Mouse (Mus musculus) MEL (cell line): ENCODE results near the gene Rffl. TPM values are rescaled to one million over a fixed set of nuclear protein-coding genes. Genes with fewer than 3 reads are reported as not detected.

Experiments
- DNase-seq: peaks from one replicate; pipeline ENCODE4 v3.0.0; 2011; ENCODE audit warnings: low read depth, low spot score
- H3K27ac ChIP-seq: 2 replicates; pipeline ENCODE4 v1.5.1; 2012; ENCODE audit warnings: low read depth, mild to moderate bottlenecking, control low read depth, low read length, moderate library complexity; ENCODE audit not compliant: control insufficient read depth
- H3K27me3 ChIP-seq, 2 experiments: fragments of 150-350 bp in 1 of 2; sonication (generic) in 1 of 2; 2 replicates each; pipeline ENCODE4 v1.6.1; 2012; ENCODE audit warnings: low read length in 2 of 2, mild to moderate bottlenecking in 2 of 2, improper control_type of control experiment in 1 of 2, moderate library complexity in 1 of 2; ENCODE audit not compliant: insufficient read depth in 2 of 2, control insufficient read depth in 1 of 2
- H3K36me3 ChIP-seq, 2 experiments: 2 replicates each; pipeline ENCODE4 v1.6.1; 2012 to 2014; ENCODE audit warnings: low read length in 2 of 2, improper control_type of control experiment in 1 of 2, inconsistent platforms in 1 of 2, mild to moderate bottlenecking in 1 of 2; ENCODE audit not compliant: insufficient read depth in 2 of 2, control insufficient read depth in 1 of 2
- H3K4me1 ChIP-seq, 2 experiments: fragments of 150-350 bp in 1 of 2; sonication (generic) in 1 of 2; 2 replicates each; pipeline ENCODE4 v1.6.1; 2012; ENCODE audit warnings: low read length in 2 of 2, improper control_type of control experiment in 1 of 2, mild to moderate bottlenecking in 1 of 2; ENCODE audit not compliant: insufficient read depth in 2 of 2, control insufficient read depth in 1 of 2
- H3K4me3 ChIP-seq, 2 experiments: fragments of 150-350 bp in 1 of 2; sonication (generic) in 1 of 2; 2 replicates each; pipeline ENCODE4 v1.5.1; 2012; ENCODE audit warnings: low read depth in 2 of 2, low read length in 2 of 2, mild to moderate bottlenecking in 2 of 2, moderate library complexity in 2 of 2, control low read depth in 1 of 2, improper control_type of control experiment in 1 of 2; ENCODE audit not compliant: control insufficient read depth in 1 of 2, insufficient read depth in 1 of 2
- H3K79me2 ChIP-seq: 2 replicates; pipeline ENCODE4 v1.6.1; 2012; ENCODE audit warnings: mild to moderate bottlenecking, low read length, moderate library complexity; ENCODE audit not compliant: control insufficient read depth, poor library complexity, insufficient read depth
- H3K9ac ChIP-seq: 2 replicates; pipeline ENCODE4 v1.6.1; 2012; ENCODE audit warnings: low read depth, mild to moderate bottlenecking, control low read depth, low read length, moderate library complexity; ENCODE audit not compliant: control insufficient read depth, poor library complexity, severe bottlenecking
- H3K9me3 ChIP-seq: fragments of 150-350 bp; sonication (generic); replicated peaks from 2 replicates; pipeline ENCODE4 v1.6.1; 2012; ENCODE audit warnings: mild to moderate bottlenecking, low read length, improper control_type of control experiment, moderate library complexity; ENCODE audit not compliant: insufficient read depth
- BHLHE40 ChIP-seq: IDR thresholded peaks from 2 replicates; pipeline ENCODE4 v1.6.1; 2012; ENCODE audit warnings: low read depth, mild to moderate bottlenecking, inconsistent platforms, low read length, improper control_type of control experiment, borderline replicate concordance
- CHD1 ChIP-seq: IDR thresholded peaks from 2 replicates; pipeline ENCODE4 v1.6.1; 2012; ENCODE audit warnings: low read depth, mild to moderate bottlenecking, inconsistent platforms, low read length, improper control_type of control experiment
- CTCF ChIP-seq, 3 experiments: IDR thresholded peaks in 2 of 3; conservative IDR thresholded peaks in 1 of 3; 2 replicates each; pipeline ENCODE4 v1.5.1; 2011 to 2012; ENCODE audit warnings: low read length in 3 of 3, low read depth in 2 of 3, mild to moderate bottlenecking in 2 of 3, improper control_type of control experiment in 1 of 3, inconsistent platforms in 1 of 3, mixed read lengths in 1 of 3, moderate library complexity in 1 of 3; ENCODE audit not compliant: control insufficient read depth in 1 of 3, insufficient read depth in 1 of 3, poor library complexity in 1 of 3, severe bottlenecking in 1 of 3
- E2F4 ChIP-seq: IDR thresholded peaks from 2 replicates; pipeline ENCODE4 v1.6.1; 2011; ENCODE audit warnings: low read depth, low read length, improper control_type of control experiment, borderline replicate concordance
- ELF1 ChIP-seq: IDR thresholded peaks from 2 replicates; pipeline ENCODE4 v1.6.1; 2014; ENCODE audit warnings: low read depth, mild to moderate bottlenecking, inconsistent platforms, low read length, improper control_type of control experiment, moderate library complexity
- EP300 ChIP-seq, 2 experiments: IDR thresholded peaks; 2 replicates each; pipeline ENCODE4 v1.6.1; 2011; ENCODE audit warnings: improper control_type of control experiment in 2 of 2, low read length in 2 of 2, low read depth in 1 of 2, mild to moderate bottlenecking in 1 of 2
- GABPA ChIP-seq: IDR thresholded peaks from 2 replicates; pipeline ENCODE4 v1.6.1; 2012; ENCODE audit warnings: low read depth, mild to moderate bottlenecking, inconsistent platforms, low read length, improper control_type of control experiment, moderate library complexity
- GATA1 ChIP-seq: IDR thresholded peaks from 2 replicates; pipeline ENCODE4 v1.6.1; 2011; ENCODE audit warnings: low read depth, low read length, improper control_type of control experiment
- KAT2A ChIP-seq: conservative IDR thresholded peaks from 2 replicates; pipeline ENCODE4 v1.6.1; 2012; ENCODE audit warnings: low read depth, low read length, improper control_type of control experiment, inconsistent platforms
- MAFK ChIP-seq: IDR thresholded peaks from 2 replicates; pipeline ENCODE4 v1.6.1; 2011; ENCODE audit warnings: low read depth, mild to moderate bottlenecking, low read length, improper control_type of control experiment, borderline replicate concordance
- MAX ChIP-seq: IDR thresholded peaks from 2 replicates; pipeline ENCODE4 v1.6.1; 2011; ENCODE audit warnings: low read length, improper control_type of control experiment
- MAZ ChIP-seq: IDR thresholded peaks from 2 replicates; pipeline ENCODE4 v1.6.1; 2012; ENCODE audit warnings: low read depth, mild to moderate bottlenecking, inconsistent platforms, low read length, improper control_type of control experiment
- MEF2A ChIP-seq: IDR thresholded peaks from 2 replicates; pipeline ENCODE4 v1.6.1; 2014; ENCODE audit warnings: low read depth, mild to moderate bottlenecking, inconsistent platforms, low read length, improper control_type of control experiment; ENCODE audit not compliant: poor library complexity, insufficient replicate concordance, severe bottlenecking; ENCODE audit errors: extremely low read depth
- MXI1 ChIP-seq: IDR thresholded peaks from 2 replicates; pipeline ENCODE4 v1.6.1; 2011; ENCODE audit warnings: mild to moderate bottlenecking, low read depth, low read length, improper control_type of control experiment
- MYC ChIP-seq: IDR thresholded peaks from 2 replicates; pipeline ENCODE4 v1.6.1; 2011; ENCODE audit warnings: low read depth, mild to moderate bottlenecking, low read length, improper control_type of control experiment, moderate library complexity
- NELFE ChIP-seq: IDR thresholded peaks from 2 replicates; pipeline ENCODE4 v1.6.1; 2011; ENCODE audit warnings: low read depth, low read length, improper control_type of control experiment
- NRF1 ChIP-seq: IDR thresholded peaks from 2 replicates; pipeline ENCODE4 v1.6.1; 2014; ENCODE audit warnings: low read depth, mild to moderate bottlenecking, inconsistent platforms, low read length, improper control_type of control experiment, moderate library complexity; ENCODE audit not compliant: poor library complexity, insufficient read depth, severe bottlenecking
- POLR2A ChIP-seq, 2 experiments: IDR thresholded peaks; 2 replicates each; pipeline ENCODE4 v1.6.1; 2011 to 2012; ENCODE audit warnings: low read length in 2 of 2, mild to moderate bottlenecking in 2 of 2, control low read depth in 1 of 2, improper control_type of control experiment in 1 of 2, low read depth in 1 of 2, moderate library complexity in 1 of 2; ENCODE audit not compliant: control insufficient read depth in 1 of 2, insufficient read depth in 1 of 2, poor library complexity in 1 of 2
- POLR2AphosphoS2 ChIP-seq: IDR thresholded peaks from 2 replicates; pipeline ENCODE4 v1.6.1; 2011; ENCODE audit warnings: low read length, improper control_type of control experiment
- SIN3A ChIP-seq: IDR thresholded peaks from 2 replicates; pipeline ENCODE4 v1.6.1; 2012; ENCODE audit warnings: low read length, improper control_type of control experiment, inconsistent platforms
- SMC3 ChIP-seq: IDR thresholded peaks from 2 replicates; pipeline ENCODE4 v1.6.1; 2011; ENCODE audit warnings: low read depth, low read length, improper control_type of control experiment
- TCF12 ChIP-seq: IDR thresholded peaks from 2 replicates; pipeline ENCODE4 v1.6.1; 2014; ENCODE audit warnings: low read depth, mild to moderate bottlenecking, inconsistent platforms, low read length, improper control_type of control experiment, moderate library complexity
- UBTF ChIP-seq: IDR thresholded peaks from 2 replicates; pipeline ENCODE4 v1.6.1; 2012; ENCODE audit warnings: low read depth, mild to moderate bottlenecking, inconsistent platforms, low read length, improper control_type of control experiment, moderate library complexity, borderline replicate concordance; ENCODE audit not compliant: insufficient read depth
- USF1 ChIP-seq: IDR thresholded peaks from 2 replicates; pipeline ENCODE4 v1.6.1; 2014; ENCODE audit warnings: low read depth, mild to moderate bottlenecking, inconsistent platforms, low read length, improper control_type of control experiment, moderate library complexity
- ZC3H11A ChIP-seq: IDR thresholded peaks from 2 replicates; pipeline ENCODE4 v1.6.1; 2012; ENCODE audit warnings: low read depth, mild to moderate bottlenecking, inconsistent platforms, low read length, improper control_type of control experiment
- polyA plus RNA-seq, 2 experiments: library from polyadenylated mRNA; stranded (reverse) in 1 of 2; unstranded in 1 of 2; fragments of >175 nt in 1 of 2; fragments of >200 nt in 1 of 2; gene quantifications; 2 replicates each; pipeline versions ENCODE4 v1.2.1 to v1.2.4; 2012; ENCODE audit warnings: low replicate concordance in 2 of 2, low read depth in 1 of 2; ENCODE audit not compliant: insufficient read length in 2 of 2, insufficient read depth in 1 of 2, missing spikeins in 1 of 2
- total RNA-seq: library from RNA; depleted of rRNA; stranded (reverse); fragments of 300-350 nt; gene quantifications from 2 replicates; pipeline ENCODE4 v1.2.3, GENCODE M21; 2012

Rffl gene
- total and polyA plus RNA-seq, 3 experiments, result 15.2 to 17.8 TPM; not detected in 1

GRCm38 (mm10) chr11:82780983-82781903 is 89.8 kb downstream of the Rffl start, which contains the start of gene Lig3 (continued):
- TF ChIP-seq MXI1, result peak; percentile 100
- no peak for TF ChIP-seq BHLHE40
- no peak for TF ChIP-seq GATA1
- TF ChIP-seq ELF1, result peak; percentile 95
- TF ChIP-seq MAX, result peak; percentile 98
- no peak for TF ChIP-seq GABPA
- TF ChIP-seq E2F4, result no peak
- TF ChIP-seq ZC3H11A, result no peak
- no peak; the same call in 1 of the 2 replicates for TF ChIP-seq UBTF
- TF ChIP-seq CTCF (IDR thresholded peaks at IDR 0.05 in 2 of 3, conservative IDR thresholded peaks at IDR 0.05 in 1 of 3; ENCODE audit: control insufficient read depth in 1 of 3, insufficient read depth in 1 of 3, low read depth in 2 of 3, low read length in 3 of 3, poor library complexity in 1 of 3, severe bottlenecking in 1 of 3), result no peak
- peak; percentile 86; the same call in 1 of the 2 replicates for TF ChIP-seq POLR2AphosphoS2
- peak; percentile 91 for TF ChIP-seq NELFE
- peak; percentile 57 for TF ChIP-seq TCF12

GRCm38 (mm10) chr11:82780134-82780533 is 90.9 kb downstream of the Rffl start:
- peak overlapping the region; percentile 79 for H3K27ac ChIP-seq

GRCm38 (mm10) chr11:82764438-82764924 is 106.5 kb downstream of the Rffl start:
- H3K9ac ChIP-seq, result peak overlapping the region; percentile 90
- H3K9me3 ChIP-seq, result no peaks in the 10 kb centered on the region
- TF ChIP-seq ZC3H11A (no peak), KAT2A (no peak), SIN3A (0 out of 2 replicates have a peak, but pooled peaks have one; percentile 7), MXI1 (peak; percentile 21; the same call in 1 of the 2 replicates), EP300 (IDR thresholded peaks at IDR 0.05; ENCODE audit: low read depth in 1 of 2, low read length in 2 of 2) (no peak), E2F4 (no peak), MAZ (no peak), POLR2AphosphoS2 (no peak), CHD1 (peak; percentile 55; the same call in 1 of the 2 replicates), POLR2A (IDR thresholded peaks at IDR 0.05; ENCODE audit: control insufficient read depth in 1 of 2, insufficient read depth in 1 of 2, low read depth in 1 of 2, low read length in 2 of 2, poor library complexity in 1 of 2) (peak in 1 of 2 experiments; percentile 96; a peak in 1 of 4 replicates), SMC3 (no peak), MYC (no peak), MAFK (no peak), USF1 (no peak), MEF2A (no peak), NRF1 (no peak)

More at GRCm38 (mm10) chr11:82780134-82780533, 90.9 kb downstream of the Rffl start:
- Histone ChIP-seq H3K36me3 (peaks cover 7 to 34% of the 10 kb centered on the region in 2 experiments), H3K79me2 (peaks cover 34% of the 10 kb centered on the region), H3K9me3 (no peaks in the 10 kb centered on the region), H3K4me3 (peak overlapping the region; percentile 78 to 97), H3K4me1 (peaks cover 16 to 17% of the 10 kb centered on the region in 2 experiments; a peak in 3 of 4 replicates), H3K27me3 (no peaks in the 10 kb centered on the region), H3K9ac (peak overlapping the region; percentile 95)
- TF ChIP-seq NRF1 (0 out of 2 replicates have a peak, but pooled peaks have one; percentile 13), E2F4 (no peak), TCF12 (no peak)
- peak; percentile 52 for DNase-seq

More at GRCm38 (mm10) chr11:82764438-82764924, 106.5 kb downstream of the Rffl start:
- Histone ChIP-seq H3K36me3 (peaks cover 4 to 29% of the 10 kb centered on the region in 2 experiments; a peak in 3 of 4 replicates), H3K4me1 (peaks cover 0 to 15% of the 10 kb centered on the region in 2 experiments; a peak in 3 of 4 replicates), H3K4me3 (peak overlapping the region; percentile 77 to 89), H3K27ac (peak overlapping the region; percentile 84), H3K79me2 (peaks cover 24% of the 10 kb centered on the region), H3K27me3 (no peaks in the 10 kb centered on the region)
- DNase-seq, result no peak
